Mouse (Mus musculus): ENCODE measurements around the gene Prpf39. TPM values are rescaled to one million over a fixed set of nuclear protein-coding genes. Genes with fewer than 3 reads are reported as not detected.

The Prpf39 gene
- total RNA-seq, 2 experiments from 2014 or later, result 55.6 to 70.1 TPM

GRCm38 (mm10) chr12:65112811-65113210 lies 76.7 kb downstream of the Prpf39 start:
- no peak for ATAC-seq (replicated peaks; ENCODE audit: poor library complexity)

Other genes starting within 250 kb of the Prpf39 start
- gene Gm527, start 118.4 kb upstream of the Prpf39 start, total RNA-seq (2015), result 0.86 and 1.6 TPM in 2 replicates
- gene Gm527, start 118.4 kb upstream of the Prpf39 start, total RNA-seq (2017), result 0.42 and 1.3 TPM in 2 replicates
- gene Klhl28, start 70.8 kb upstream of the Prpf39 start, total RNA-seq (2015), result 11.8 and 15.3 TPM in 2 replicates
- gene Klhl28, start 70.8 kb upstream of the Prpf39 start, total RNA-seq (2017), result 9.2 and 9.4 TPM in 2 replicates
- 38.5 and 41.0 TPM in 2 replicates for gene Togaram1, start 70.5 kb upstream of the Prpf39 start, total RNA-seq (2015)
- gene Togaram1, start 70.5 kb upstream of the Prpf39 start, total RNA-seq (2017), result 39.9 and 48.6 TPM in 2 replicates
- gene Fkbp3, start 37.7 kb downstream of the Prpf39 start, total RNA-seq (2015), result 260 and 261 TPM in 2 replicates
- gene Fkbp3, start 37.7 kb downstream of the Prpf39 start, total RNA-seq (2017), result 259 and 284 TPM in 2 replicates
- gene Fancm, start 39.3 kb downstream of the Prpf39 start, total RNA-seq (2015), result 19.7 and 21.3 TPM in 2 replicates
- 17.4 and 18.4 TPM in 2 replicates for gene Fancm, start 39.3 kb downstream of the Prpf39 start, total RNA-seq (2017)
- gene Mis18bp1, start 136.3 kb downstream of the Prpf39 start, total RNA-seq (2015), result 79.5 and 86.2 TPM in 2 replicates
- 50.8 and 86.7 TPM in 2 replicates for gene Mis18bp1, start 136.3 kb downstream of the Prpf39 start, total RNA-seq (2017)
- not detected in 2 replicates for gene Wdr20rt, start 189.2 kb downstream of the Prpf39 start, total RNA-seq (2015)
- gene Wdr20rt, start 189.2 kb downstream of the Prpf39 start, total RNA-seq (2017), result not detected in 2 replicates

Measured in megakaryocyte progenitor cell, adult 5-6 weeks (primary cell).